Mouse (Mus musculus) fibroblast of lung, adult 2 months (primary cell): ENCODE results near the gene Fyb2.

Source experiments
- DNase-seq: peaks from one replicate; pipeline ENCODE4 v3.0.0-alpha.2; 2011; ENCODE audit warnings: low read depth

Gene Fyb2

GRCm38 (mm10) chr4:104913291-104914129 lies at the start of gene Fyb2:
Gene Fyb2, plus strand, starts transcription at chr4:104913456.
- no peak for DNase-seq

GRCm38 (mm10) chr4:104864397-104864796 lies 48.9 kb upstream of the Fyb2 start:
- no peak for DNase-seq

- no peak for DNase-seq
Observed at GRCm38 (mm10) chr4:104869581-104869980, 43.7 kb upstream of the Fyb2 start.

- no peak for DNase-seq
Observed at GRCm38 (mm10) chr4:104870196-104870595, 43.1 kb upstream of the Fyb2 start.

DNA sequence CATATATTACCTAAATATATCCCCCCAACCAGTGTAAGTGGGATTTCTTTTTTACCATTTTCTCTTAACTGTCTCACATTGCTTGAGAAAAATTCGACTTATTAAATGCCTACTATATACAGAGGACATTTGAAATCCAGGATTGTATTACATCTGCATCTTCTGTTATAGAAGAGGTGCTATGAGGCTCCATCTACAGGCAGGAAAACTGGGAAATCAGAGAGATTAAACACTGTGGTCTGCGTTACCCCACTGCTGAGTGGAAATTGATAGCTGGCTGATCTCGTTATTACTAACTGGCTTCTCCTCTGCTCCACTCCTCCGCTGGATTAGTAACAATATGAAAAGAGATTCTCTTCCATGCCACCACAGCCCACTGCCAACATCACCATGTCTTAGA lies 37.4 kb upstream of the Fyb2 start:
- no peak for DNase-seq

GRCm38 (mm10) chr4:104876323-104876722 lies 36.9 kb upstream of the Fyb2 start, which contains the start of gene C8a:
Gene C8a, minus strand, starts transcription at chr4:104876398.
- DNase-seq = no peak

DNA sequence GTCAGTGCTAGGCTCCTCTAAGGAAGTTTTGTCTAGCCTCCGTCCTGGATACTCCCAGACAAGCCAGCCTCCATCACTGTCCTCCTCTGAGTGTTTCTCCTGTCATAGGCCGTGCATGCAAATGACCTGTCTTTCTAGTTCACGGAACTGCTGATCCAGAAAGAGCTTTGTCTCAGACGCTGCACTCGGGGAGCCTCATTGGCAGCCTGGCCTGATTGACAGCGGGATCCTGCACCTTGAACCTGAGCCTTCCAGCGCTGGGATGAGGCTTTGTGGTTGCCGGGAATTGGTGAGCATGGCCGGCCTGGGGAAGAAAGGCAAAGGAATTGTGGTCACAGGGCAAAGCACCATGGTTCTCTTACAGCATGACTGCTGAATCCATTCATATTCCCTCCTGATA lies 25.8 kb upstream of the Fyb2 start:
- no peak for DNase-seq

DNA sequence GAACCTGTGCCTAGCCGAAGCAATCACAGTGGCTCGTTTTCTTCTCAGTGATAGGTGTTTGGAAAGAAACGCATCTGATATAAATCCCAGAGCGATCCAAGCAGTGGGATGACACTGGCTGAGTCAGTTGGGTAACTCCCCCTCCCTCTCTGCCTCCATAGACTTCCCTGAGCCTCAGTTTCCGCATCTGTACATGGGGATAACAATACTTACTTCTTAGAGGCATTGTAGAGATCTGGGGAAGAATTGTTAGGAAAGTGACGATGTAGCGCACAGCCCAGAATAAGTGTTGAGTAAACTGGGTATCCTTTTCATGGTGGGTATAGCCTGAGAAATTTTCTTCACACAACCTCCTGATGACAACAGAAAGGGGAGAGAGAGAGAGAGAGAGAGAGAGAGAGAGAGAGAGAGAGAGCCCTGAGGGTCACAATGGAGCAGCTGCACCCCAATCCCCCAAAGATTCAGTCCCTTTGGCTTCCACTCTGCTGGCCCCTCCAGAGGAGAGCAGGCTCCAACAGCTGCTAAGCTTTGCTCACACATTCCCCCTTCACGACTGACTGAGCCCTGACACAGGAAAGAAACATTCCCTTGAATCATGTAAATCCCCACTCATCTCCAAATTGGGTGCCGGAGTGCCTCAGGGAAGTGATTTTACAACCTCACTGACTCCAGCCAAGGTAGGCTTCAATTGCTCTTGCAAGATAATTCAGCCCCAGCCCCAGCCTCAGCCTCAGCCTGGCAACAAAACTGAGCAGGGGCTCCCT lies 24.6 kb upstream of the Fyb2 start:
- no peak for DNase-seq

- no peak for DNase-seq
Observed at GRCm38 (mm10) chr4:104891708-104892107, 21.5 kb upstream of the Fyb2 start.

DNA sequence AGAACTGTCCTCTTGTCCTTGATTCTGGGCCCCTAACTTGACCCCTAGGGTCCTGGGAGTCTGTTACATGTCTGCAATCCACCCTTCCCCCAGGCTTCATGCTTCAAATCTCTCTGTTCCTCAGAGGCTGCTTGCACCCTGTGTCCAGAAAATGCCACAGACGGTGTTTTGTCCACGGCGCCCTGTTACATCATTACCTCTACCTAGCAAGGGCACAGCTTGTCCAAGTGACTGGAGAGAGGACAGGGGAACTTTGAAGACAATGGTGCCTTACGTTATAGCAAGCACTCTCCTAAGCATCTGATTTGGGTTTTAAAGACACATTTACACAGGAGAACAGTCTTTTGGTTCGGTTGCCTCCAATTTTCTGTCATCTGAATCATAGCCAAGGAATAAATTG lies 19.7 kb upstream of the Fyb2 start:
- no peak for DNase-seq

DNA sequence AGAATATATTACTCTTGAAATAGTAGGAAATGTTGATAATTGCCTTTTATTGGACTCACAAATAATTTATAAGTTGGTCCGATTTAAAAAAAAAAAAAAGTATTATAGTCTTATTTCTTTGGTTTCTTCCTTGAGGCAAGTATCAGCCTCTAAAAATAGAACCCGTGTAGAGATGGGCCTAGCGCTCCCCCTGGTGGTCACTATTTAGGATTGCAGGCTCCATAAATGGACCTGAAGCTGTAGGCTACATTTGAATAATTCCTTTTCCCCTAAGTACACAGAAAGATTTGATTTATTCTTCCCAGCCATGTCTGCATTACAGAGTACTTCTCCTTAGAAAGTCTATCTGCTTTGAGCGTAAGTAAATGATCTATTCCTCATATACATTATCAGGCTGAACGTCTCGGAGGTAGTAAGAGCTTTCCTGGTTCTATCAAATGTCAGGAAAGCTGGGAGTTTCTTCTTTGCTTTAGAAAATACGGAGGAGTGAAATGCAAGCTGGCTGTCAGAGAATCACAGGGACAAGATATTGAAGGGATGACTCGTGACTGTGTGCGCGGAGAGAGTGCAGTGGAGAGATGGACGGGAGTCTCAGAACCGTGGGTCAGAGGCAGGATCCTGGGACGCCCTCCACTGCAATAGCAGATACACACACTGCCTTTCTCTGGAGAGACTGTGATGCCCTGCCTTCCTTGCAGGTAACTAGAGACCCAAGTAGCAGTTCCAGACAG lies 19.1 kb upstream of the Fyb2 start:
- peak; percentile 35 for DNase-seq

DNA sequence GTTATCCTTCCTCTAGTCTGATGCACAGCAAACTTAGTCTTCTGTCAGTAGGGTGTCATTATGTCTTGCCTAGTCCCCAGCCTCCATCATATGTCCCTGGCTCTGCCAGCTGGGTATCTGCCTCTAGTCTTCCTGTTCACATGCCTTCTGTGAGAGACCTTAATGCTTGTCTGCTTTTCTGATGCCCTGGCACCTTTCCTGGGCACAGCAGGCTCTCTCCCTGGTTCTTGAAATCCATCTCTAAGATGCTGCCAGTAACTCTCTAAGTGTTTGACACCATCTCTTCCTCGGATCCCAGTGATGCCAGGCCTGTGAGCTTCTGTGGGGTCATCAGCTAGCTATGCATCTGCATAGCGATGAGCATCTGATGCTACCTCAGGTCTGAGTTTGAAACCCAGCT lies 10.4 kb upstream of the Fyb2 start:
- DNase-seq = no peak

- DNase-seq = no peak
Observed at GRCm38 (mm10) chr4:104905049-104905448, 8.2 kb upstream of the Fyb2 start.

- no peak for DNase-seq
Observed at GRCm38 (mm10) chr4:104911685-104912084, 1.6 kb upstream of the Fyb2 start.

- no peak for DNase-seq
Observed at GRCm38 (mm10) chr4:104914711-104915247, 1.5 kb downstream of the Fyb2 start.

- peak; percentile 21 for DNase-seq
Observed at GRCm38 (mm10) chr4:104918017-104918416, 4.8 kb downstream of the Fyb2 start.

- no peak for DNase-seq
Observed at GRCm38 (mm10) chr4:104925383-104925782, 12.1 kb downstream of the Fyb2 start.

DNA sequence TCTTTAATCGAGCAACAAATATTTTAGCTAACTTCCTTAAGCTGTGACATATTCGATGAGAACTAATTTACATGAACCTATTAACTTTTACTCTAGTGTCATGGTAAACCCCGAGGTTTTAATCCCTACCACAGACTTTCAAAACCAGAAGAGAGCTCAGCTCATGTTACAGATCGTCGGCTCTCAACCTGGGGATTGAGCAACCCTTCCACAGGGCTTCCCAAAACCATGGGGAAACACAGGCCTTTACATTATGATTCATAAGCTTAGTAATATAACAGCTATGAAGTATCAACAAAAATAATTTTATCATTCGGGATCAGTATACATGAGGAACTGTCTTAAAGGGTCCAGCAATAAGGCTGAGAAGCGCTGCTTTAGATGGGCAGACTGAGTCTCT lies 15.9 kb downstream of the Fyb2 start:
- DNase-seq = no peak

GRCm38 (mm10) chr4:104933620-104934019 lies 20.4 kb downstream of the Fyb2 start:
- no peak for DNase-seq

- no peak for DNase-seq
Observed at GRCm38 (mm10) chr4:104934997-104935396, 21.7 kb downstream of the Fyb2 start.

GRCm38 (mm10) chr4:104935436-104935835 lies 22.2 kb downstream of the Fyb2 start:
- no peak for DNase-seq

GRCm38 (mm10) chr4:104936011-104936410 lies 22.8 kb downstream of the Fyb2 start:
- DNase-seq = no peak
